Mouse (Mus musculus) limb, embryonic 14.5 days (tissue): ENCODE data around the gene Olfr640. TPM values are rescaled to one million over a fixed set of nuclear protein-coding genes. Genes with fewer than 3 reads are reported as not detected.

ENCODE experiments used
- ATAC-seq: fragments of 200-750 bp; cut with Nextera tagmentation; 2 replicates; pipeline ENCODE4 v1.8.0; 2017; ENCODE audit warnings: low read depth, moderate number of reproducible peaks, moderate TSS enrichment; ENCODE audit not compliant: low FRiP score
- DNase-seq: peaks from one replicate; pipeline ENCODE4 v3.0.0-alpha.2; 2015; ENCODE audit warnings: low spot score
- H3K27ac ChIP-seq: fragments of 300-500 bp; sonication (generic); replicated peaks from 2 replicates; pipeline ENCODE4 v1.5.1; 2014; ENCODE audit warnings: low read depth, mild to moderate bottlenecking, low read length, moderate library complexity, mixed read lengths
- H3K27me3 ChIP-seq: fragments of 300-500 bp; sonication (generic); 2 replicates; pipeline ENCODE4 v1.6.1; 2014; ENCODE audit warnings: low read length, mixed read lengths; ENCODE audit not compliant: control insufficient read depth, insufficient read depth
- H3K36me3 ChIP-seq: fragments of 300-500 bp; sonication (generic); 2 replicates; pipeline ENCODE4 v1.6.1; 2014; ENCODE audit warnings: mild to moderate bottlenecking, low read length, moderate library complexity, mixed read lengths; ENCODE audit not compliant: control insufficient read depth, insufficient read depth
- H3K4me1 ChIP-seq: fragments of 300-500 bp; sonication (generic); 2 replicates; pipeline ENCODE4 v1.6.1; 2014; ENCODE audit warnings: antibody characterized with exemption, low read length, mixed read lengths; ENCODE audit not compliant: control insufficient read depth, insufficient read depth
- H3K4me2 ChIP-seq: fragments of 300-500 bp; sonication (generic); replicated peaks from 2 replicates; pipeline ENCODE4 v1.6.1; 2014; ENCODE audit warnings: low read depth, mild to moderate bottlenecking, low read length, moderate library complexity; ENCODE audit not compliant: severe bottlenecking
- H3K4me3 ChIP-seq: fragments of 300-500 bp; sonication (generic); replicated peaks from 2 replicates; pipeline ENCODE4 v1.5.1; 2014; ENCODE audit warnings: low read length
- H3K9ac ChIP-seq: fragments of 300-500 bp; sonication (generic); 2 replicates; pipeline ENCODE4 v1.6.1; 2014; ENCODE audit warnings: mild to moderate bottlenecking, low read depth, low read length, moderate library complexity; ENCODE audit not compliant: severe bottlenecking
- H3K9me3 ChIP-seq: fragments of 300-500 bp; sonication (generic); 2 replicates; pipeline ENCODE4 v1.6.1; 2016; ENCODE audit warnings: low read length; ENCODE audit not compliant: control insufficient read depth
- POLR2A ChIP-seq: fragments of 200-500 bp; IDR thresholded peaks from 2 replicates; pipeline ENCODE4 v1.8.0; 2012; ENCODE audit warnings: inconsistent platforms, mild to moderate bottlenecking, moderate library complexity, borderline replicate concordance; ENCODE audit not compliant: insufficient read depth, insufficient read length; ENCODE audit errors: extremely low read depth
- WGBS: fragments of 180-500 bp; shearing (Covaris S2); extraction: QIAGEN DNeasy Blood & Tissue Kit; methylation state at CpG from one replicate; pipeline ENCODE4 v1.1.7; 2014; 5-methylcytosine and 5-hydroxymethylcytosine counted together
- polyA plus RNA-seq, 2 experiments: library from polyadenylated mRNA; depleted of rRNA in 1 of 2; stranded (reverse) in 1 of 2; unstranded in 1 of 2; fragments of >200 nt; fragmentation: Nextera tagmentation in 1 of 2; extraction: Ambion mirVana in 1 of 2; gene quantifications; 2 replicates each; pipeline versions ENCODE4 v1.2.1 to v1.2.3; 2012 to 2014

Olfr640 gene
- polyA plus RNA-seq, 2 experiments = not detected

GRCm38 (mm10) chr7:103999124-103999523 is 26.2 kb downstream of the Olfr640 start:
- no peak for TF ChIP-seq POLR2A
- H3K36me3 ChIP-seq = no peaks in the 10 kb centered on the region
- H3K9me3 ChIP-seq = no peaks in the 10 kb centered on the region
- ATAC-seq = no peak
- H3K4me1 ChIP-seq = no peaks in the 10 kb centered on the region
- DNase-seq = no peak
- no peak overlapping the region for H3K27ac ChIP-seq
- H3K9ac ChIP-seq = no peak overlapping the region
- H3K4me3 ChIP-seq = no peak overlapping the region
- no peak overlapping the region for H3K4me2 ChIP-seq
- H3K27me3 ChIP-seq = no peaks in the 10 kb centered on the region

GRCm38 (mm10) chr7:103998446-103998845 is 26.9 kb downstream of the Olfr640 start, which contains the start of gene Olfr638:
TSS of gene Olfr638 (plus strand) at chr7:103998746.
- H3K4me1 ChIP-seq = no peaks in the 10 kb centered on the region
- no peak for TF ChIP-seq POLR2A
- H3K4me2 ChIP-seq = no peak within 1 kb of the TSS
- H3K27ac ChIP-seq = no peak within 1 kb of the TSS
- DNase-seq = no peak
- no peaks in the 10 kb centered on the region for H3K36me3 ChIP-seq
- H3K9me3 ChIP-seq = no peaks in the 10 kb centered on the region
- no peak for ATAC-seq
- no peaks in the 10 kb centered on the region for H3K27me3 ChIP-seq
- no peak within 1 kb of the TSS for H3K9ac ChIP-seq
- H3K4me3 ChIP-seq = no peak within 1 kb of the TSS

- no peak overlapping the region for H3K4me3 ChIP-seq
- H3K27ac ChIP-seq = no peak overlapping the region
- no peaks in the 10 kb centered on the region for H3K36me3 ChIP-seq
- H3K4me1 ChIP-seq = no peaks in the 10 kb centered on the region
- DNase-seq (no peak), ATAC-seq (no peak)
- WGBS = 72% methylated on average over 1 of the region's 1 CpGs
- no peak for TF ChIP-seq POLR2A
- no peaks in the 10 kb centered on the region for H3K9me3 ChIP-seq
- H3K27me3 ChIP-seq = no peaks in the 10 kb centered on the region
- H3K9ac ChIP-seq = no peak overlapping the region
- H3K4me2 ChIP-seq = no peak overlapping the region
Observed at GRCm38 (mm10) chr7:103971782-103972181, 53.6 kb downstream of the Olfr640 start.

- no peaks in the 10 kb centered on the region for H3K27me3 ChIP-seq
- ATAC-seq = no peak
- DNase-seq = no peak
- H3K9me3 ChIP-seq = no peaks in the 10 kb centered on the region
- H3K27ac ChIP-seq = no peak within 1 kb of the TSS
- H3K36me3 ChIP-seq = no peaks in the 10 kb centered on the region
- H3K4me3 ChIP-seq = no peak within 1 kb of the TSS
- TF ChIP-seq POLR2A = no peak
- WGBS = 74% methylated on average over 1 of the region's 1 CpGs
- H3K4me1 ChIP-seq = no peaks in the 10 kb centered on the region
- H3K4me2 ChIP-seq = no peak within 1 kb of the TSS
- H3K9ac ChIP-seq = no peak within 1 kb of the TSS
Observed at GRCm38 (mm10) chr7:103970852-103971251, 54.5 kb downstream of the Olfr640 start, which contains the start of gene Olfr635. TSS of gene Olfr635 (plus strand) at chr7:103971152.

Other genes with a start within 250 kb of the Olfr640 start
Only the 30 nearest of the 31 such genes appear.
- gene Olfr67, start 233.8 kb downstream of the Olfr640 start, polyA plus RNA-seq (2012; rRNA removed) = 0.03 TPM in 1 of 2 replicates, not detected in the other
- gene Olfr67, start 233.8 kb downstream of the Olfr640 start, polyA plus RNA-seq (2014; fragmentation: Nextera tagmentation; extraction: Ambion mirVana) = not detected in 2 replicates
- 2,382 and 2,478 TPM in 2 replicates for gene Hbb-bt, start 211.6 kb downstream of the Olfr640 start, polyA plus RNA-seq (2012; rRNA removed)
- 2,610 and 4,062 TPM in 2 replicates for gene Hbb-bt, start 211.6 kb downstream of the Olfr640 start, polyA plus RNA-seq (2014; fragmentation: Nextera tagmentation; extraction: Ambion mirVana)
- gene Hbb-bs, start 197.5 kb downstream of the Olfr640 start, polyA plus RNA-seq (2012; rRNA removed) = 9,008 and 9,822 TPM in 2 replicates
- 6,131 and 9,529 TPM in 2 replicates for gene Hbb-bs, start 197.5 kb downstream of the Olfr640 start, polyA plus RNA-seq (2014; fragmentation: Nextera tagmentation; extraction: Ambion mirVana)
- not detected in 2 replicates for gene Hbb-bh2, start 185.1 kb downstream of the Olfr640 start, polyA plus RNA-seq (2012; rRNA removed)
- gene Hbb-bh2, start 185.1 kb downstream of the Olfr640 start, polyA plus RNA-seq (2014; fragmentation: Nextera tagmentation; extraction: Ambion mirVana) = not detected in 2 replicates
- gene Hbb-bh1, start 182.4 kb downstream of the Olfr640 start, polyA plus RNA-seq (2012; rRNA removed) = 12.0 and 13.3 TPM in 2 replicates
- gene Hbb-bh1, start 182.4 kb downstream of the Olfr640 start, polyA plus RNA-seq (2014; fragmentation: Nextera tagmentation; extraction: Ambion mirVana) = 8.0 and 8.4 TPM in 2 replicates
- 702 and 799 TPM in 2 replicates for gene Hbb-y, start 172.4 kb downstream of the Olfr640 start, polyA plus RNA-seq (2012; rRNA removed)
- 1,395 and 1,439 TPM in 2 replicates for gene Hbb-y, start 172.4 kb downstream of the Olfr640 start, polyA plus RNA-seq (2014; fragmentation: Nextera tagmentation; extraction: Ambion mirVana)
- gene Olfr66, start 139.3 kb downstream of the Olfr640 start, polyA plus RNA-seq (2012; rRNA removed) = not detected in 2 replicates
- not detected in 2 replicates for gene Olfr66, start 139.3 kb downstream of the Olfr640 start, polyA plus RNA-seq (2014; fragmentation: Nextera tagmentation; extraction: Ambion mirVana)
- gene Olfr64, start 131.1 kb downstream of the Olfr640 start, polyA plus RNA-seq (2012; rRNA removed) = not detected in 2 replicates
- not detected in 2 replicates for gene Olfr64, start 131.1 kb downstream of the Olfr640 start, polyA plus RNA-seq (2014; fragmentation: Nextera tagmentation; extraction: Ambion mirVana)
- gene Olfr65, start 122.1 kb downstream of the Olfr640 start, polyA plus RNA-seq (2012; rRNA removed) = not detected in 2 replicates
- gene Olfr65, start 122.1 kb downstream of the Olfr640 start, polyA plus RNA-seq (2014; fragmentation: Nextera tagmentation; extraction: Ambion mirVana) = not detected in 2 replicates
- not detected in 2 replicates for gene Olfr631, start 96.7 kb downstream of the Olfr640 start, polyA plus RNA-seq (2012; rRNA removed)
- gene Olfr631, start 96.7 kb downstream of the Olfr640 start, polyA plus RNA-seq (2014; fragmentation: Nextera tagmentation; extraction: Ambion mirVana) = not detected in 2 replicates
- not detected in 2 replicates for gene Olfr632, start 91.2 kb downstream of the Olfr640 start, polyA plus RNA-seq (2012; rRNA removed)
- gene Olfr632, start 91.2 kb downstream of the Olfr640 start, polyA plus RNA-seq (2014; fragmentation: Nextera tagmentation; extraction: Ambion mirVana) = not detected in 2 replicates
- not detected in 2 replicates for gene Olfr633, start 81.1 kb downstream of the Olfr640 start, polyA plus RNA-seq (2012; rRNA removed)
- gene Olfr633, start 81.1 kb downstream of the Olfr640 start, polyA plus RNA-seq (2014; fragmentation: Nextera tagmentation; extraction: Ambion mirVana) = not detected in 2 replicates
- not detected in 2 replicates for gene Olfr635, start 54.4 kb downstream of the Olfr640 start, polyA plus RNA-seq (2012; rRNA removed)
- 0.03 TPM in 1 of 2 replicates, not detected in the other for gene Olfr635, start 54.4 kb downstream of the Olfr640 start, polyA plus RNA-seq (2014; fragmentation: Nextera tagmentation; extraction: Ambion mirVana)
- not detected in 2 replicates for gene Olfr638, start 26.8 kb downstream of the Olfr640 start, polyA plus RNA-seq (2012; rRNA removed)
- not detected in 2 replicates for gene Olfr638, start 26.8 kb downstream of the Olfr640 start, polyA plus RNA-seq (2014; fragmentation: Nextera tagmentation; extraction: Ambion mirVana)
- not detected in 2 replicates for gene Olfr639, start 8.3 kb downstream of the Olfr640 start, polyA plus RNA-seq (2012; rRNA removed)
- gene Olfr639, start 8.3 kb downstream of the Olfr640 start, polyA plus RNA-seq (2014; fragmentation: Nextera tagmentation; extraction: Ambion mirVana) = not detected in 2 replicates
- gene Olfr641, start 9.9 kb upstream of the Olfr640 start, polyA plus RNA-seq (2012; rRNA removed) = not detected in 2 replicates
- not detected in 2 replicates for gene Olfr641, start 9.9 kb upstream of the Olfr640 start, polyA plus RNA-seq (2014; fragmentation: Nextera tagmentation; extraction: Ambion mirVana)
- not detected in 2 replicates for gene Olfr642, start 27.1 kb upstream of the Olfr640 start, polyA plus RNA-seq (2012; rRNA removed)
- gene Olfr642, start 27.1 kb upstream of the Olfr640 start, polyA plus RNA-seq (2014; fragmentation: Nextera tagmentation; extraction: Ambion mirVana) = not detected in 2 replicates
- gene 4930516K23Rik, start 35.9 kb upstream of the Olfr640 start, polyA plus RNA-seq (2012; rRNA removed) = 0.03 TPM in 1 of 2 replicates, not detected in the other
- not detected in 2 replicates for gene 4930516K23Rik, start 35.9 kb upstream of the Olfr640 start, polyA plus RNA-seq (2014; fragmentation: Nextera tagmentation; extraction: Ambion mirVana)
- gene Olfr644, start 46.3 kb upstream of the Olfr640 start, polyA plus RNA-seq (2012; rRNA removed) = 0.10 TPM in 1 of 2 replicates, not detected in the other
- not detected in 2 replicates for gene Olfr644, start 46.3 kb upstream of the Olfr640 start, polyA plus RNA-seq (2014; fragmentation: Nextera tagmentation; extraction: Ambion mirVana)
- not detected in 2 replicates for gene Olfr645, start 59.9 kb upstream of the Olfr640 start, polyA plus RNA-seq (2012; rRNA removed)
- not detected in 2 replicates for gene Olfr645, start 59.9 kb upstream of the Olfr640 start, polyA plus RNA-seq (2014; fragmentation: Nextera tagmentation; extraction: Ambion mirVana)
- not detected in 2 replicates for gene Olfr646, start 79.3 kb upstream of the Olfr640 start, polyA plus RNA-seq (2012; rRNA removed)
- gene Olfr646, start 79.3 kb upstream of the Olfr640 start, polyA plus RNA-seq (2014; fragmentation: Nextera tagmentation; extraction: Ambion mirVana) = not detected in 2 replicates
- gene Ubqln5, start 104.3 kb upstream of the Olfr640 start, polyA plus RNA-seq (2012; rRNA removed) = not detected in 2 replicates
- gene Ubqln5, start 104.3 kb upstream of the Olfr640 start, polyA plus RNA-seq (2014; fragmentation: Nextera tagmentation; extraction: Ambion mirVana) = not detected in 2 replicates
- not detected in 2 replicates for gene Olfr643, start 111.8 kb upstream of the Olfr640 start, polyA plus RNA-seq (2012; rRNA removed)
- gene Olfr643, start 111.8 kb upstream of the Olfr640 start, polyA plus RNA-seq (2014; fragmentation: Nextera tagmentation; extraction: Ambion mirVana) = not detected in 2 replicates
- not detected in 2 replicates for gene Ubqln3, start 117.7 kb upstream of the Olfr640 start, polyA plus RNA-seq (2012; rRNA removed)
- not detected in 2 replicates for gene Ubqln3, start 117.7 kb upstream of the Olfr640 start, polyA plus RNA-seq (2014; fragmentation: Nextera tagmentation; extraction: Ambion mirVana)
- not detected in 2 replicates for gene Ubqlnl, start 125.0 kb upstream of the Olfr640 start, polyA plus RNA-seq (2012; rRNA removed)
- gene Ubqlnl, start 125.0 kb upstream of the Olfr640 start, polyA plus RNA-seq (2014; fragmentation: Nextera tagmentation; extraction: Ambion mirVana) = not detected in 2 replicates
- not detected in 2 replicates for gene Olfm5, start 139.3 kb upstream of the Olfr640 start, polyA plus RNA-seq (2012; rRNA removed)
- gene Olfm5, start 139.3 kb upstream of the Olfr640 start, polyA plus RNA-seq (2014; fragmentation: Nextera tagmentation; extraction: Ambion mirVana) = not detected in 2 replicates
- gene Olfr648, start 157.8 kb upstream of the Olfr640 start, polyA plus RNA-seq (2012; rRNA removed) = 0.05 and 0.08 TPM in 2 replicates
- gene Olfr648, start 157.8 kb upstream of the Olfr640 start, polyA plus RNA-seq (2014; fragmentation: Nextera tagmentation; extraction: Ambion mirVana) = 0.21 and 0.35 TPM in 2 replicates
- not detected in 2 replicates for gene Olfr649, start 170.4 kb upstream of the Olfr640 start, polyA plus RNA-seq (2012; rRNA removed)
- gene Olfr649, start 170.4 kb upstream of the Olfr640 start, polyA plus RNA-seq (2014; fragmentation: Nextera tagmentation; extraction: Ambion mirVana) = not detected in 2 replicates
- 1.1 and 1.4 TPM in 2 replicates for gene Trim6, start 193.2 kb upstream of the Olfr640 start, polyA plus RNA-seq (2012; rRNA removed)
- 0.28 and 0.43 TPM in 2 replicates for gene Trim6, start 193.2 kb upstream of the Olfr640 start, polyA plus RNA-seq (2014; fragmentation: Nextera tagmentation; extraction: Ambion mirVana)
- gene Trim34a, start 218.9 kb upstream of the Olfr640 start, polyA plus RNA-seq (2012; rRNA removed) = 3.4 and 3.5 TPM in 2 replicates
- 1.6 and 1.9 TPM in 2 replicates for gene Trim34a, start 218.9 kb upstream of the Olfr640 start, polyA plus RNA-seq (2014; fragmentation: Nextera tagmentation; extraction: Ambion mirVana)